Mouse (Mus musculus): ENCODE measurements around the gene Nucb2. TPM values are rescaled to one million over a fixed set of nuclear protein-coding genes. Genes with fewer than 3 reads are reported as not detected.
A peak's percentile ranks its signal among the peaks of the same experiment; 100 is the strongest.

Gene Nucb2
- polyA plus RNA-seq, 1 experiment from 2014 or later = 36.4 TPM

GRCm38 (mm10) chr7:116484213-116484612 is 20.0 kb upstream of the Nucb2 start:
- Histone ChIP-seq H3K4me1 (ENCODE audit: control insufficient read depth, insufficient read depth, low read length) (0 out of 2 replicates have a peak, but pooled peaks cover 3% of the 10 kb centered on the region), H3K9me3 (replicated peaks; ENCODE audit: control insufficient read depth, low read length) (no peaks in the 10 kb centered on the region), H3K9ac (ENCODE audit: low read length) (no peak overlapping the region), H3K36me3 (ENCODE audit: control insufficient read depth, insufficient read depth, low read length) (no peaks in the 10 kb centered on the region), H3K27me3 (ENCODE audit: control insufficient read depth, insufficient read depth, low read length) (no peaks in the 10 kb centered on the region), H3K4me3 (replicated peaks; ENCODE audit: low read length) (no peak overlapping the region), H3K4me2 (ENCODE audit: low read depth, low read length) (no peak overlapping the region), H3K27ac (ENCODE audit: low read length) (no peak overlapping the region)
- 71% methylated on average over 5 of the region's 5 CpGs for WGBS
- ATAC-seq (ENCODE audit: insufficient read depth, low FRiP score) = no peak

GRCm38 (mm10) chr7:116485062-116485601 is 19.0 kb upstream of the Nucb2 start:
- ATAC-seq (ENCODE audit: insufficient read depth, low FRiP score) = no peak
- H3K9ac ChIP-seq (ENCODE audit: low read length) = no peak overlapping the region
- H3K27ac ChIP-seq (ENCODE audit: low read length) = no peak overlapping the region
- 69% methylated on average over 1 of the region's 1 CpGs for WGBS
- H3K4me2 ChIP-seq (ENCODE audit: low read depth, low read length) = no peak overlapping the region
- H3K9me3 ChIP-seq (replicated peaks; ENCODE audit: control insufficient read depth, low read length) = no peaks in the 10 kb centered on the region
- no peak overlapping the region for H3K4me3 ChIP-seq (replicated peaks; ENCODE audit: low read length)
- H3K36me3 ChIP-seq (ENCODE audit: control insufficient read depth, insufficient read depth, low read length) = no peaks in the 10 kb centered on the region
- no peaks in the 10 kb centered on the region for H3K27me3 ChIP-seq (ENCODE audit: control insufficient read depth, insufficient read depth, low read length)
- H3K4me1 ChIP-seq (ENCODE audit: control insufficient read depth, insufficient read depth, low read length) = 0 out of 2 replicates have a peak, but pooled peaks cover 3% of the 10 kb centered on the region

- no peak overlapping the region for H3K27ac ChIP-seq (ENCODE audit: low read length)
- H3K27me3 ChIP-seq (ENCODE audit: control insufficient read depth, insufficient read depth, low read length) = no peaks in the 10 kb centered on the region
- H3K9me3 ChIP-seq (replicated peaks; ENCODE audit: control insufficient read depth, low read length) = no peaks in the 10 kb centered on the region
- no peak overlapping the region for H3K4me2 ChIP-seq (ENCODE audit: low read depth, low read length)
- WGBS = 73% methylated on average over 4 of the region's 4 CpGs
- H3K36me3 ChIP-seq (ENCODE audit: control insufficient read depth, insufficient read depth, low read length) = no peaks in the 10 kb centered on the region
- H3K4me3 ChIP-seq (replicated peaks; ENCODE audit: low read length) = no peak overlapping the region
- H3K9ac ChIP-seq (ENCODE audit: low read length) = no peak overlapping the region
- H3K4me1 ChIP-seq (ENCODE audit: control insufficient read depth, insufficient read depth, low read length) = no peaks in the 10 kb centered on the region
- no peak for ATAC-seq (ENCODE audit: insufficient read depth, low FRiP score)
Measured at GRCm38 (mm10) chr7:116491113-116491512, 13.1 kb upstream of the Nucb2 start.

GRCm38 (mm10) chr7:116493267-116494003 is 10.7 kb upstream of the Nucb2 start:
- ATAC-seq (ENCODE audit: insufficient read depth, low FRiP score) = no peak
- no peaks in the 10 kb centered on the region for H3K9me3 ChIP-seq (replicated peaks; ENCODE audit: control insufficient read depth, low read length)
- no peak overlapping the region for H3K27ac ChIP-seq (ENCODE audit: low read length)
- H3K4me3 ChIP-seq (replicated peaks; ENCODE audit: low read length) = no peak overlapping the region
- 80% methylated on average over 7 of the region's 7 CpGs for WGBS
- no peaks in the 10 kb centered on the region for H3K36me3 ChIP-seq (ENCODE audit: control insufficient read depth, insufficient read depth, low read length)
- no peaks in the 10 kb centered on the region for H3K27me3 ChIP-seq (ENCODE audit: control insufficient read depth, insufficient read depth, low read length)
- no peak overlapping the region for H3K9ac ChIP-seq (ENCODE audit: low read length)
- no peaks in the 10 kb centered on the region for H3K4me1 ChIP-seq (ENCODE audit: control insufficient read depth, insufficient read depth, low read length)
- no peak overlapping the region for H3K4me2 ChIP-seq (ENCODE audit: low read depth, low read length)

- no peaks in the 10 kb centered on the region for H3K27me3 ChIP-seq (ENCODE audit: control insufficient read depth, insufficient read depth, low read length)
- no peak overlapping the region for H3K4me3 ChIP-seq (replicated peaks; ENCODE audit: low read length)
- H3K36me3 ChIP-seq (ENCODE audit: control insufficient read depth, insufficient read depth, low read length) = no peaks in the 10 kb centered on the region
- no peak for ATAC-seq (ENCODE audit: insufficient read depth, low FRiP score)
- H3K9me3 ChIP-seq (replicated peaks; ENCODE audit: control insufficient read depth, low read length) = no peaks in the 10 kb centered on the region
- H3K27ac ChIP-seq (ENCODE audit: low read length) = peak overlapping the region; percentile 17; the same call in 1 of the 2 replicates
- WGBS = 72% methylated on average over 5 of the region's 5 CpGs
- no peak overlapping the region for H3K4me2 ChIP-seq (ENCODE audit: low read depth, low read length)
- no peaks in the 10 kb centered on the region for H3K4me1 ChIP-seq (ENCODE audit: control insufficient read depth, insufficient read depth, low read length)
- H3K9ac ChIP-seq (ENCODE audit: low read length) = no peak overlapping the region
Measured at GRCm38 (mm10) chr7:116494618-116495017, 9.6 kb upstream of the Nucb2 start.

- H3K9ac ChIP-seq (ENCODE audit: low read length) = no peak overlapping the region
- ATAC-seq (ENCODE audit: insufficient read depth, low FRiP score) = no peak
- 87% methylated on average over 4 of the region's 4 CpGs for WGBS
Measured at GRCm38 (mm10) chr7:116496760-116497159, 7.4 kb upstream of the Nucb2 start.

GRCm38 (mm10) chr7:116504818-116505170 is 625 bp downstream of the Nucb2 start:
- H3K9ac ChIP-seq (ENCODE audit: low read length) = peak overlapping the region; percentile 82
- WGBS = 3% methylated on average over 6 of the region's 6 CpGs
- no peaks in the 10 kb centered on the region for H3K36me3 ChIP-seq (ENCODE audit: control insufficient read depth, insufficient read depth, low read length)
- no peaks in the 10 kb centered on the region for H3K4me1 ChIP-seq (ENCODE audit: control insufficient read depth, insufficient read depth, low read length)
- no peak for ATAC-seq (ENCODE audit: insufficient read depth, low FRiP score)
- H3K4me3 ChIP-seq (replicated peaks; ENCODE audit: low read length) = peak overlapping the region; percentile 70
- no peaks in the 10 kb centered on the region for H3K9me3 ChIP-seq (replicated peaks; ENCODE audit: control insufficient read depth, low read length)
- H3K27me3 ChIP-seq (ENCODE audit: control insufficient read depth, insufficient read depth, low read length) = no peaks in the 10 kb centered on the region
- H3K27ac ChIP-seq (ENCODE audit: low read length) = no peak overlapping the region
- peak overlapping the region; percentile 92 for H3K4me2 ChIP-seq (ENCODE audit: low read depth, low read length)

More at GRCm38 (mm10) chr7:116496760-116497159, 7.4 kb upstream of the Nucb2 start:
- H3K27me3 ChIP-seq (ENCODE audit: control insufficient read depth, insufficient read depth, low read length) = no peaks in the 10 kb centered on the region
- H3K27ac ChIP-seq (ENCODE audit: low read length) = no peak overlapping the region
- no peak overlapping the region for H3K4me2 ChIP-seq (ENCODE audit: low read depth, low read length)
- H3K4me3 ChIP-seq (replicated peaks; ENCODE audit: low read length) = no peak overlapping the region
- no peaks in the 10 kb centered on the region for H3K4me1 ChIP-seq (ENCODE audit: control insufficient read depth, insufficient read depth, low read length)
- H3K9me3 ChIP-seq (replicated peaks; ENCODE audit: control insufficient read depth, low read length) = no peaks in the 10 kb centered on the region
- H3K36me3 ChIP-seq (ENCODE audit: control insufficient read depth, insufficient read depth, low read length) = no peaks in the 10 kb centered on the region

GRCm38 (mm10) chr7:116514030-116514429 is 9.9 kb downstream of the Nucb2 start:
- H3K4me3 ChIP-seq (replicated peaks; ENCODE audit: low read length) = no peak overlapping the region
- WGBS = 72% methylated on average over 5 of the region's 5 CpGs
- no peaks in the 10 kb centered on the region for H3K27me3 ChIP-seq (ENCODE audit: control insufficient read depth, insufficient read depth, low read length)
- no peak for ATAC-seq (ENCODE audit: insufficient read depth, low FRiP score)
- H3K9ac ChIP-seq (ENCODE audit: low read length) = no peak overlapping the region
- peak overlapping the region; percentile 41; the same call in 1 of the 2 replicates for H3K27ac ChIP-seq (ENCODE audit: low read length)
- no peak overlapping the region for H3K4me2 ChIP-seq (ENCODE audit: low read depth, low read length)
- H3K9me3 ChIP-seq (replicated peaks; ENCODE audit: control insufficient read depth, low read length) = no peaks in the 10 kb centered on the region
- 0 out of 2 replicates have a peak, but pooled peaks cover 6% of the 10 kb centered on the region for H3K4me1 ChIP-seq (ENCODE audit: control insufficient read depth, insufficient read depth, low read length)
- no peaks in the 10 kb centered on the region for H3K36me3 ChIP-seq (ENCODE audit: control insufficient read depth, insufficient read depth, low read length)

GRCm38 (mm10) chr7:116514546-116514945 is 10.4 kb downstream of the Nucb2 start:
- H3K27me3 ChIP-seq (ENCODE audit: control insufficient read depth, insufficient read depth, low read length) = no peaks in the 10 kb centered on the region
- H3K4me3 ChIP-seq (replicated peaks; ENCODE audit: low read length) = no peak overlapping the region
- H3K27ac ChIP-seq (ENCODE audit: low read length) = peak overlapping the region; percentile 41; the same call in 1 of the 2 replicates
- H3K36me3 ChIP-seq (ENCODE audit: control insufficient read depth, insufficient read depth, low read length) = no peaks in the 10 kb centered on the region
- H3K4me1 ChIP-seq (ENCODE audit: control insufficient read depth, insufficient read depth, low read length) = 0 out of 2 replicates have a peak, but pooled peaks cover 6% of the 10 kb centered on the region
- no peak overlapping the region for H3K9ac ChIP-seq (ENCODE audit: low read length)
- no peaks in the 10 kb centered on the region for H3K9me3 ChIP-seq (replicated peaks; ENCODE audit: control insufficient read depth, low read length)
- H3K4me2 ChIP-seq (ENCODE audit: low read depth, low read length) = no peak overlapping the region
- WGBS = 62% methylated on average over 9 of the region's 9 CpGs
- ATAC-seq (ENCODE audit: insufficient read depth, low FRiP score) = no peak
